Mouse (Mus musculus): ENCODE measurements around the gene Gpx1. TPM values are rescaled to one million over a fixed set of nuclear protein-coding genes. Genes with fewer than 3 reads are reported as not detected.
"Not testable (repeated sequence)": the region's sequence is repeated elsewhere in the genome, so short reads cannot be mapped to it uniquely, and the experiment has no call there.

Gene Gpx1
- total and polyA plus RNA-seq, 2 experiments, result 5,348 to 8,357 TPM

GRCm38 (mm10) chr9:108307021-108307807 is 31.5 kb upstream of the Gpx1 start:
- Histone ChIP-seq H3K9ac (ENCODE audit: low read depth, low read length) (peak overlapping the region; percentile 96), H3K27me3 (ENCODE audit: control insufficient read depth, insufficient read depth, low read length) (no peaks in the 10 kb centered on the region), H3K4me3 (ENCODE audit: insufficient read depth, low read depth, low read length) (peak overlapping the region; percentile 91), H3K79me2 (ENCODE audit: control insufficient read depth, insufficient read depth, low read length) (peaks cover 26% of the 10 kb centered on the region), H3K36me3 (ENCODE audit: control insufficient read depth, insufficient read depth, low read length) (peaks cover 18% of the 10 kb centered on the region), H3K4me1 (ENCODE audit: control insufficient read depth, insufficient read depth, low read length) (peaks cover 28% of the 10 kb centered on the region), H3K27ac (replicated peaks; ENCODE audit: insufficient read depth, low read depth, low read length) (peak overlapping the region; percentile 93)
- DNase-seq (ENCODE audit: extremely low read depth, low read depth, low spot score), result peak; percentile 32
- no peak for TF ChIP-seq CTCF (IDR thresholded peaks at IDR 0.05; ENCODE audit: low read depth, low read length)
- no peak for TF ChIP-seq POLR2A (IDR thresholded peaks at IDR 0.05; ENCODE audit: extremely low read depth, insufficient read depth, low read length)
- WGBS, result 2% methylated on average over 12 of the region's 12 CpGs

- Histone ChIP-seq H3K9ac (ENCODE audit: low read depth, low read length) (no peak overlapping the region), H3K27me3 (ENCODE audit: control insufficient read depth, insufficient read depth, low read length) (no peaks in the 10 kb centered on the region), H3K4me3 (ENCODE audit: insufficient read depth, low read depth, low read length) (no peak overlapping the region), H3K4me1 (ENCODE audit: control insufficient read depth, insufficient read depth, low read length) (peaks cover 27% of the 10 kb centered on the region), H3K36me3 (ENCODE audit: control insufficient read depth, insufficient read depth, low read length) (peaks cover 11% of the 10 kb centered on the region), H3K79me2 (ENCODE audit: control insufficient read depth, insufficient read depth, low read length) (peaks cover 30% of the 10 kb centered on the region), H3K27ac (replicated peaks; ENCODE audit: insufficient read depth, low read depth, low read length) (no peak overlapping the region)
- DNase-seq (ENCODE audit: extremely low read depth, low read depth, low spot score), result peak; percentile 56
- WGBS, result 5% methylated on average over 2 of the region's 2 CpGs
- TF ChIP-seq CTCF (IDR thresholded peaks at IDR 0.05; ENCODE audit: low read depth, low read length), result no peak
- TF ChIP-seq POLR2A (IDR thresholded peaks at IDR 0.05; ENCODE audit: extremely low read depth, insufficient read depth, low read length), result no peak
Measured at GRCm38 (mm10) chr9:108308141-108308540, 30.6 kb upstream of the Gpx1 start.

- peaks cover 13% of the 10 kb centered on the region for H3K36me3 ChIP-seq (ENCODE audit: control insufficient read depth, insufficient read depth, low read length)
- H3K9ac ChIP-seq (ENCODE audit: low read depth, low read length), result no peak overlapping the region
- H3K4me1 ChIP-seq (ENCODE audit: control insufficient read depth, insufficient read depth, low read length), result peaks cover 38% of the 10 kb centered on the region
- no peak overlapping the region for H3K4me3 ChIP-seq (ENCODE audit: insufficient read depth, low read depth, low read length)
- 77% methylated on average over 3 of the region's 3 CpGs for WGBS
- peak; percentile 38; the same call in 1 of the 2 replicates for TF ChIP-seq CTCF (IDR thresholded peaks at IDR 0.05; ENCODE audit: low read depth, low read length)
- TF ChIP-seq POLR2A (IDR thresholded peaks at IDR 0.05; ENCODE audit: extremely low read depth, insufficient read depth, low read length), result no peak
- no peaks in the 10 kb centered on the region for H3K27me3 ChIP-seq (ENCODE audit: control insufficient read depth, insufficient read depth, low read length)
- no peak overlapping the region for H3K27ac ChIP-seq (replicated peaks; ENCODE audit: insufficient read depth, low read depth, low read length)
- H3K79me2 ChIP-seq (ENCODE audit: control insufficient read depth, insufficient read depth, low read length), result peaks cover 47% of the 10 kb centered on the region
- peak; percentile 49 for DNase-seq (ENCODE audit: extremely low read depth, low read depth, low spot score)
Measured at GRCm38 (mm10) chr9:108317572-108317971, 21.1 kb upstream of the Gpx1 start.

GRCm38 (mm10) chr9:108318462-108318861 is 20.2 kb upstream of the Gpx1 start:
- WGBS, result 73% methylated on average over 2 of the region's 2 CpGs
- Histone ChIP-seq H3K4me3 (ENCODE audit: insufficient read depth, low read depth, low read length) (no peak overlapping the region), H3K27me3 (ENCODE audit: control insufficient read depth, insufficient read depth, low read length) (no peaks in the 10 kb centered on the region), H3K27ac (replicated peaks; ENCODE audit: insufficient read depth, low read depth, low read length) (no peak overlapping the region), H3K9ac (ENCODE audit: low read depth, low read length) (no peak overlapping the region), H3K4me1 (ENCODE audit: control insufficient read depth, insufficient read depth, low read length) (peaks cover 37% of the 10 kb centered on the region), H3K79me2 (ENCODE audit: control insufficient read depth, insufficient read depth, low read length) (peaks cover 49% of the 10 kb centered on the region), H3K36me3 (ENCODE audit: control insufficient read depth, insufficient read depth, low read length) (peaks cover 13% of the 10 kb centered on the region)
- no peak for TF ChIP-seq POLR2A (IDR thresholded peaks at IDR 0.05; ENCODE audit: extremely low read depth, insufficient read depth, low read length)
- no peak for TF ChIP-seq CTCF (IDR thresholded peaks at IDR 0.05; ENCODE audit: low read depth, low read length)
- no peak for DNase-seq (ENCODE audit: extremely low read depth, low read depth, low spot score)

GRCm38 (mm10) chr9:108322054-108322453 is 16.6 kb upstream of the Gpx1 start:
- H3K4me3 ChIP-seq (ENCODE audit: insufficient read depth, low read depth, low read length); H3K9ac ChIP-seq (ENCODE audit: low read depth, low read length); H3K27ac ChIP-seq (replicated peaks; ENCODE audit: insufficient read depth, low read depth, low read length); H3K36me3 ChIP-seq (ENCODE audit: control insufficient read depth, insufficient read depth, low read length); H3K27me3 ChIP-seq (ENCODE audit: control insufficient read depth, insufficient read depth, low read length); DNase-seq (ENCODE audit: extremely low read depth, low read depth, low spot score): not testable (repeated sequence)
- WGBS, result 86% methylated on average over 7 of the region's 7 CpGs
- peaks cover 32% of the 10 kb centered on the region for H3K4me1 ChIP-seq (ENCODE audit: control insufficient read depth, insufficient read depth, low read length)
- H3K79me2 ChIP-seq (ENCODE audit: control insufficient read depth, insufficient read depth, low read length), result peaks cover 38% of the 10 kb centered on the region; the same call in 1 of the 2 replicates

- Histone ChIP-seq H3K36me3 (ENCODE audit: control insufficient read depth, insufficient read depth, low read length) (peaks cover 21% of the 10 kb centered on the region), H3K4me1 (ENCODE audit: control insufficient read depth, insufficient read depth, low read length) (peaks cover 16% of the 10 kb centered on the region), H3K27ac (replicated peaks; ENCODE audit: insufficient read depth, low read depth, low read length) (no peak overlapping the region), H3K9ac (ENCODE audit: low read depth, low read length) (no peak overlapping the region), H3K27me3 (ENCODE audit: control insufficient read depth, insufficient read depth, low read length) (no peaks in the 10 kb centered on the region), H3K79me2 (ENCODE audit: control insufficient read depth, insufficient read depth, low read length) (peaks cover 41% of the 10 kb centered on the region; the same call in 1 of the 2 replicates), H3K4me3 (ENCODE audit: insufficient read depth, low read depth, low read length) (no peak overlapping the region)
- WGBS, result 93% methylated on average over 1 of the region's 1 CpGs
- TF ChIP-seq POLR2A (IDR thresholded peaks at IDR 0.05; ENCODE audit: extremely low read depth, insufficient read depth, low read length) (no peak), CTCF (IDR thresholded peaks at IDR 0.05; ENCODE audit: low read depth, low read length) (no peak)
- no peak for DNase-seq (ENCODE audit: extremely low read depth, low read depth, low spot score)
Measured at GRCm38 (mm10) chr9:108324784-108325183, 13.9 kb upstream of the Gpx1 start.

Data from liver, adult 2 months (tissue).